Mouse (Mus musculus): ENCODE data around the gene Hivep3. TPM values are rescaled to one million over a fixed set of nuclear protein-coding genes. Genes with fewer than 3 reads are reported as not detected.

The Hivep3 gene
- polyA plus RNA-seq, 1 experiment from 2014 or later, result 0.64 TPM

GRCm38 (mm10) chr4:119775913-119776312 lies 42.3 kb downstream of the Hivep3 start:
- Histone ChIP-seq H3K27ac (replicated peaks) (no peak overlapping the region), H3K36me3 (no peaks in the 10 kb centered on the region), H3K4me3 (no peak overlapping the region), H3K27me3 (ENCODE audit: low read depth, poor library complexity, severe bottlenecking) (no peaks in the 10 kb centered on the region), H3K9me3 (replicated peaks) (no peaks in the 10 kb centered on the region), H3K4me1 (peaks cover 3% of the 10 kb centered on the region; the same call in 1 of the 2 replicates)
- WGBS, result 86% methylated on average over 3 of the region's 3 CpGs
- no peak for DNase-seq (ENCODE audit: low spot score)

DNA sequence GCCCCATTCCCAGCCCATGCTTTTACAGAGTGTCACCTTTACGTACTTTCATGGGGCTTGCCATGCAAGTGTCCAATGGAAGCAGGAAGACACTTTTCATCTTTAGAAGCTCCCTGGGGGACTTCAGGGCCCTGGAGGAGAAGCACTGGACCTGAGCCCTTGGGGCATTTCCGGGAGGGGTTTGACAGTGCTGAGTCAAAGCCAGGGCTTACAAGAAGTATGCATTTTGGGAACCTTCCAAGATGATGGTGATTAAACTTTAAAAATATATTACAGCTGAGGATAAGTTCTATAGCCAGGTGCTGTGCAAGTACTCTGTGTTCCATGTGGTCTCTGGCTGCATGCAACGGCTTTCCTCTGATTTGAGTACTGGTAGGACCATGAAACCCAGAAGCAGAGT lies 43.6 kb downstream of the Hivep3 start:
- Histone ChIP-seq H3K27ac (replicated peaks) (no peak overlapping the region), H3K27me3 (ENCODE audit: low read depth, poor library complexity, severe bottlenecking) (no peaks in the 10 kb centered on the region), H3K36me3 (no peaks in the 10 kb centered on the region), H3K4me3 (no peak overlapping the region), H3K9me3 (replicated peaks) (no peaks in the 10 kb centered on the region), H3K4me1 (peaks cover 3% of the 10 kb centered on the region; the same call in 1 of the 2 replicates)
- 89% methylated on average over 3 of the region's 3 CpGs for WGBS
- no peak for DNase-seq (ENCODE audit: low spot score)

- Histone ChIP-seq H3K9me3 (replicated peaks) (no peaks in the 10 kb centered on the region), H3K27ac (replicated peaks) (no peak overlapping the region), H3K4me1 (peaks cover 3% of the 10 kb centered on the region; the same call in 1 of the 2 replicates), H3K36me3 (no peaks in the 10 kb centered on the region), H3K4me3 (no peak overlapping the region), H3K27me3 (ENCODE audit: low read depth, poor library complexity, severe bottlenecking) (no peaks in the 10 kb centered on the region)
- DNase-seq (ENCODE audit: low spot score), result no peak
- 65% methylated on average over 5 of the region's 5 CpGs for WGBS
Measured at GRCm38 (mm10) chr4:119779561-119780400, 46.2 kb downstream of the Hivep3 start.

- Histone ChIP-seq H3K27me3 (ENCODE audit: low read depth, poor library complexity, severe bottlenecking) (no peaks in the 10 kb centered on the region), H3K27ac (replicated peaks) (no peak overlapping the region), H3K36me3 (no peaks in the 10 kb centered on the region), H3K4me1 (peaks cover 3% of the 10 kb centered on the region; the same call in 1 of the 2 replicates), H3K4me3 (no peak overlapping the region), H3K9me3 (replicated peaks) (no peaks in the 10 kb centered on the region)
- no peak for DNase-seq (ENCODE audit: low spot score)
- 91% methylated on average over 6 of the region's 6 CpGs for WGBS
Measured at GRCm38 (mm10) chr4:119780881-119781280, 47.3 kb downstream of the Hivep3 start.

DNA sequence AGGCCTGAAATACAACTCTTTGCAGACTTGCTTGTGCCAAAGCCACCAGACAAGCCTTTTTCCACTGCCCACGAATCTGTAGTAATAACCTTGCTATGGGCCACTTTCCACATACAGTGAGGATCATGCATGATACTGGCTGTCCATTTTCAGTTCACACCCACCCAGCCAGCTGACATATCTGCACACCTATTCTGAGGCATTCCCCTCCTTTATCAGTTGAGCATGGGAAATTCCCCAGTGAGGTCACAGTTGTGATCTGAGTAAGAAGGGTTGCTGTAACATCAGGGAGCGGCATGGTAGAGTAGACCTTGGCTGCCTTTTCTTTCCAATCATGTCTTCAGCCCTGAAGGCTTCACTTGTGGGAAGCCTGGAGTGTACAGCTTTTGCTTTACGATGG lies 51.4 kb downstream of the Hivep3 start:
- 87% methylated on average over 3 of the region's 3 CpGs for WGBS
- H3K4me3 ChIP-seq, result no peak overlapping the region
- H3K4me1 ChIP-seq, result no peaks in the 10 kb centered on the region
- H3K27me3 ChIP-seq (ENCODE audit: low read depth, poor library complexity, severe bottlenecking), result no peaks in the 10 kb centered on the region
- no peak overlapping the region for H3K27ac ChIP-seq (replicated peaks)
- no peaks in the 10 kb centered on the region for H3K36me3 ChIP-seq
- DNase-seq (ENCODE audit: low spot score), result no peak
- H3K9me3 ChIP-seq (replicated peaks), result no peaks in the 10 kb centered on the region

DNA sequence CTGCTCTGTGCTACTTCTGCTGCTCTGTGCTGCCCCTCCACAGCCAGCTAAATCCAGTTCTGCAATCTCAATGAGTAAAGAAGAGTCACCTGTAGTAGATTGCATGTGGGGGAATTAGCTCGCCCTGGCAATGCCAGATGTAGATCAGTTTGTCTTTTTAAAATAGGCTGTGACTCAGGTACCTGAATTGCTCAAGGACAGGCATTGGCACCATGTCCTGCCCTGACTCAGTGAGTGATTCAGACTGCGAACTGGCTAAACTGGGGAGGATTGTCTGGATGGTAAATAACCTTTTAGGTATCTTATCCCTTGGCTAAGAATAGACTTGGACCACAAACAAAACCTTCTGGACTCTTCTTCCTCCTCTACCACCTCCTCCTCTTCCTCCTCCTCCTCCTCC lies 52.7 kb downstream of the Hivep3 start:
- Histone ChIP-seq H3K27ac (replicated peaks) (no peak overlapping the region), H3K4me3 (no peak overlapping the region), H3K36me3 (no peaks in the 10 kb centered on the region), H3K27me3 (ENCODE audit: low read depth, poor library complexity, severe bottlenecking) (no peaks in the 10 kb centered on the region), H3K4me1 (no peaks in the 10 kb centered on the region), H3K9me3 (replicated peaks) (no peaks in the 10 kb centered on the region)
- 80% methylated on average over 2 of the region's 2 CpGs for WGBS
- DNase-seq (ENCODE audit: low spot score), result no peak

DNA sequence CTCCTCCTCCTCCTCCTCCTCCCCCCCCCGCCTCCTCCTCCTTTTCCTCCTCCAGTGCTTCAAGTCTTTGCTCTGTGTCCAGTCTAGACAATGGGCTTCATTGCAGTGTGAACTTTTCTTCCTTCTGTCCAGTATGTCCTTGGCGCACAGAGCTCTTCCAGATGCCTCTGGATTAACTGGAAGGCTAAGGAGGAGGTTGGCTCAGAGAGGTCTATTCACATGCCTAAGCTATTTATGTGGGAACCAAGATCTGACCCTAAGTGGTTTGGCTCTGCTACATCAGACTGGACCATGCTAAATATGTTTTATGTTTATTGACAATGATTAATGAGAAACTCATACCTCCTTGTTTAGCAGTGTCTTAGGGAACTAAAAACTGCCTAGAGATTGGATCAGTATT lies 53.1 kb downstream of the Hivep3 start:
- no peaks in the 10 kb centered on the region for H3K36me3 ChIP-seq
- no peak overlapping the region for H3K4me3 ChIP-seq
- H3K27me3 ChIP-seq (ENCODE audit: low read depth, poor library complexity, severe bottlenecking), result no peaks in the 10 kb centered on the region
- 73% methylated on average over 1 of the region's 2 CpGs for WGBS
- H3K27ac ChIP-seq (replicated peaks), result no peak overlapping the region
- no peaks in the 10 kb centered on the region for H3K4me1 ChIP-seq
- DNase-seq (ENCODE audit: low spot score), result no peak
- H3K9me3 ChIP-seq (replicated peaks), result no peaks in the 10 kb centered on the region

DNA sequence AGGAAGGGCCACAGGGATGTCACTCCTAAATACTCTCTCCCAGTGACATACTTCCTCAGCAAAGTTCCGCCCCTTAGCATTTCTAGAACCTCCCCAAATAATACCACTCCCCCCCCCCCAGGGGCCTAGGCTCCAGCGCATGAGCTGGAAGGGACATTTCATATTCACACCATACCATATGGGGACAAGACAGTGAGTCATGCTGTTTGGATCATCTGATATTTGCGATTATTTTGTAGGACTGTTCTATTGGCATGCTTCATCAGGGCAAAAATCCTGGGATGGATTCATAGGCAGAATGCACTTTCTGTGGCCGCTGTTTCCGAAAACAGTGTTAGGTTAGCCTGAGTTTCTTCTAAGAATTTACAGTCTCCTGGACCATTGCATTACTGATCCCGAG lies 55.2 kb downstream of the Hivep3 start:
- Histone ChIP-seq H3K9me3 (replicated peaks) (no peaks in the 10 kb centered on the region), H3K4me1 (no peaks in the 10 kb centered on the region), H3K4me3 (no peak overlapping the region), H3K27me3 (ENCODE audit: low read depth, poor library complexity, severe bottlenecking) (no peaks in the 10 kb centered on the region), H3K27ac (replicated peaks) (no peak overlapping the region), H3K36me3 (no peaks in the 10 kb centered on the region)
- 92% methylated on average over 6 of the region's 6 CpGs for WGBS
- no peak for DNase-seq (ENCODE audit: low spot score)

GRCm38 (mm10) chr4:119789495-119790148 lies 56.0 kb downstream of the Hivep3 start:
- Histone ChIP-seq H3K9me3 (replicated peaks) (no peaks in the 10 kb centered on the region), H3K4me3 (no peak overlapping the region), H3K4me1 (no peaks in the 10 kb centered on the region), H3K36me3 (no peaks in the 10 kb centered on the region), H3K27ac (replicated peaks) (no peak overlapping the region), H3K27me3 (ENCODE audit: low read depth, poor library complexity, severe bottlenecking) (no peaks in the 10 kb centered on the region)
- 81% methylated on average over 9 of the region's 9 CpGs for whole genome bisulfite sequencing
- DNase-seq (ENCODE audit: low spot score), result no peak

GRCm38 (mm10) chr4:119798891-119799290 lies 65.3 kb downstream of the Hivep3 start:
- WGBS, result 79% methylated on average over 3 of the region's 3 CpGs
- DNase-seq (ENCODE audit: low spot score), result no peak
- no peaks in the 10 kb centered on the region for H3K27me3 ChIP-seq (ENCODE audit: low read depth, poor library complexity, severe bottlenecking)
- H3K4me3 ChIP-seq, result no peak overlapping the region
- no peak overlapping the region for H3K27ac ChIP-seq (replicated peaks)
- no peaks in the 10 kb centered on the region for H3K4me1 ChIP-seq
- H3K36me3 ChIP-seq, result no peaks in the 10 kb centered on the region
- no peaks in the 10 kb centered on the region for H3K9me3 ChIP-seq (replicated peaks)

DNA sequence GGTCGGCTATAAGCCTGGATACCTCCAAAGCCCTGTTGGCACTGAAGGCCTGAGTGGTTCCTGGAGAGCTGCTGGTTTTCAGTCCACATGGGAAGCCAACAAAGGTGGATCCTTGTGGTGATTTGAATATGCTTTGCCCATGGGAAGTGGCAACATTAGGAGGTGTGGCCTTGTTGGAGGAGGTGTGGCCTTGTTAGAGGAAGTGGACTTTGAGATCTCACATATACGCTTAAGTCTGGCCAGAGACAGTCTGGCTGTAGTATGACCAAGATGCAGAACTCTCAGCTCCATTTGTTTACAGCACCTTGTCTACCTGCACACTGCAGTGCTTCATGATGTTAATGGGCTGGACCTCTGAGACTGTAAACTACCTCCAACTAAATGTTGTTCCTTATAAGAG lies 73.0 kb downstream of the Hivep3 start:
- Histone ChIP-seq H3K27ac (replicated peaks) (no peak overlapping the region), H3K9me3 (replicated peaks) (no peaks in the 10 kb centered on the region), H3K27me3 (ENCODE audit: low read depth, poor library complexity, severe bottlenecking) (peaks cover 12% of the 10 kb centered on the region), H3K4me1 (no peaks in the 10 kb centered on the region), H3K4me3 (no peak overlapping the region), H3K36me3 (no peaks in the 10 kb centered on the region)
- WGBS, result 83% methylated on average over 2 of the region's 2 CpGs
- no peak for DNase-seq (ENCODE audit: low spot score)

DNA sequence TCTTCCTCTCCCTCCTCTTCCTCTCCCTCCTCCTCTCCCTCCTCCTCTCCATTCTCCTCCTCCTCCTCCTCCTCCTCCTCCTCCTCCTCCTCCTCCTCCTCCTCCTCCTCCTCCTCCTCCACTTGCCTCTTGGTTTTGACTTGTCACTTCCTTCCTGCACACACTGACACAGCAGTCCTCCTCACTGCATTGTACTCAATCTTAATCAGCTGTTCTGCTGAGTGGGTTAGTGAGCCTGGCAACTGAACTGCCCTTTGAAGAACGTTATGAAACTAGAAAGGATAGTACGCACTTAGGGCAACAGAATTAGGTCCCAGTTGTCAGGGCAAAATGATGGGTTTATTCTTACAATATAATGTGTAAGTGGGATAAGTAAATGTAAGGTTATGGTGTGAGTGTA lies 73.8 kb downstream of the Hivep3 start:
- Histone ChIP-seq H3K36me3 (no peaks in the 10 kb centered on the region), H3K4me3 (no peak overlapping the region), H3K4me1 (no peaks in the 10 kb centered on the region), H3K9me3 (replicated peaks) (no peaks in the 10 kb centered on the region), H3K27me3 (ENCODE audit: low read depth, poor library complexity, severe bottlenecking) (peaks cover 20% of the 10 kb centered on the region), H3K27ac (replicated peaks) (no peak overlapping the region)
- no peak for DNase-seq (ENCODE audit: low spot score)
- WGBS, result 73% methylated on average over 2 of the region's 2 CpGs

- no peak for DNase-seq (ENCODE audit: low spot score)
- Histone ChIP-seq H3K4me1 (peaks cover 14% of the 10 kb centered on the region), H3K9me3 (replicated peaks) (no peaks in the 10 kb centered on the region), H3K36me3 (no peaks in the 10 kb centered on the region), H3K4me3 (no peak overlapping the region), H3K27ac (replicated peaks) (no peak overlapping the region), H3K27me3 (ENCODE audit: low read depth, poor library complexity, severe bottlenecking) (peaks cover 39% of the 10 kb centered on the region)
- 31% methylated on average over 5 of the region's 5 CpGs for WGBS
Measured at GRCm38 (mm10) chr4:119809245-119809644, 75.7 kb downstream of the Hivep3 start.

Data from midbrain, embryonic 10.5 days (tissue).